Mouse (Mus musculus): ENCODE measurements around the gene Gm45261.
A peak's percentile ranks its signal among the peaks of the same experiment; 100 is the strongest.

The Gm45261 gene

GRCm38 (mm10) chr1:80461348-80461747, at the start of gene Gm45261:
TSS of gene Gm45261 (minus strand) at chr1:80461448.
- DNase-seq (ENCODE audit: low spot score): no peak

DNA sequence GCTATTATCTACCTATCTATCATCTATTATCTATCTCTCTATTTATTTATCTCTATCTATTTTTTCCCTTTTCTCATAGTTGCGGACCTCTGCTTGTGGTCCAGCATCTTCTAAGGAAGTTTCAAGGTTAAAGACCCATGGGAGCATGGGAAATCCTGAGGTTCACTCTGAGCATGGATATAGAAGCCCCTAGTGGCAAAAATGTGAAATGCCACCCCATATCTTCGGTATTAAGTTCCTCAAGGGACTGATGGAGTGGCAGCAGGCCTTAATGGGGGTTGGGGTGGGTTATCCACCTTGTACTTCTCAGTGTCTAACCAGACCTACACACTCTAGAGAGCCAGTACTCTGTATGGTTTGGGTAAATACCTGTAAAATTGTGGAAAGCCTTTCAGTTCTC, 43.5 kb upstream of the Gm45261 start:
- no peak for DNase-seq (ENCODE audit: low spot score)

- DNase-seq (ENCODE audit: low spot score): no peak
Measured at GRCm38 (mm10) chr1:80504081-80504480, 42.8 kb upstream of the Gm45261 start.

DNA sequence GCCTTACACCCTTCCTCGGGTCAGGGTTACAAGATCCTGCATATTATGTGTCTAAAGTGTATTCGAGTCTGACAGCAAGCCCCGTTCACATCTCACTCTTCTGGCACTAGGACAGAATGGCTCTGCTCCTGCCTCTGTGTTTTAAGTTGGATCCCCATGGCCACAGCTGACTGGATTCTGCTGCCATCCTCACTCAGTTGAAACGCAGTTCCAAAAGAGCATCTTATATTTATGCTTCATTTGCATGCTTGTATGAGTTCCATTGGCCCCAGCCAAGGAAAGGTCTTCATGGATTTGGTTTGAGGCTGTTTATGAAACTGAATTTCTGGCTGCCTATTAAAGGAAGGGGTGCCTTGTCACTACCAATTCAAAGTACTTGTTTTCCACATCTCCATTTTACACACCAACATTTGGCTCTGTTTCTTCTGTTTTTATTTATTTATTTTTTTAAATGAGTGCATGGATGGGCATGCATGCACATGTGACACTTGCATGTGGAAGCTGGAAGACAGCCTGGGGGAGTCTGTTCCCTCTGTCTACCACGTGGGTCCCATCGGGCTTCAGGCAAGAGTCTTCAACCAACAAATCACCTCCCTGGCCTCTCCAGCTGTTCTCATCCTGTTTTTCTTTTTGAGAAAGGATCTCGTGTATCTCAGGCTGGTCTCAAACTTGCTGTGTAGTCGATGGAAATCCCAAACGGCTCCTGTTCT, 41.4 kb upstream of the Gm45261 start:
- DNase-seq (ENCODE audit: low spot score): no peak

GRCm38 (mm10) chr1:80499264-80499663, 38.0 kb upstream of the Gm45261 start:
- no peak for DNase-seq (ENCODE audit: low spot score)

DNA sequence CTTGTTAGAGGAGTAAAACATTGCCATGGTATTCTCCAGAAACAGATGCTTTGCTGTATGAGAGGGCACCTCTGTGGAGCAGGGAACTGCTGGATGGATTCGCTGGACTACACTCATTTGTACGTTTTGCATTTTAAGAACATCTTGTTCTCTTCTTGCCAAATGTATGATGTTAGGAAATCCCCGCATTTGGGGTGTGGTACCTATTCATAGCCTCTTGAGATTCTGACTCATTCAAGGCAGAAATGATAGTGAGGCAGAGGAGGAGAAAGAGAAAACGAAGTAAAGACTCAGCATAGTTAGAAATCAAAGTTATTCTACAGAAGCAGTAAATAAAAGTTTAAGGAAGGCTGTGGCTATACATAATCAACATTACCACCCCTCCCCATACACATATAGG, 35.1 kb upstream of the Gm45261 start:
- DNase-seq (ENCODE audit: low spot score): no peak

GRCm38 (mm10) chr1:80483419-80483818, 22.2 kb upstream of the Gm45261 start:
- no peak for DNase-seq (ENCODE audit: low spot score)

DNA sequence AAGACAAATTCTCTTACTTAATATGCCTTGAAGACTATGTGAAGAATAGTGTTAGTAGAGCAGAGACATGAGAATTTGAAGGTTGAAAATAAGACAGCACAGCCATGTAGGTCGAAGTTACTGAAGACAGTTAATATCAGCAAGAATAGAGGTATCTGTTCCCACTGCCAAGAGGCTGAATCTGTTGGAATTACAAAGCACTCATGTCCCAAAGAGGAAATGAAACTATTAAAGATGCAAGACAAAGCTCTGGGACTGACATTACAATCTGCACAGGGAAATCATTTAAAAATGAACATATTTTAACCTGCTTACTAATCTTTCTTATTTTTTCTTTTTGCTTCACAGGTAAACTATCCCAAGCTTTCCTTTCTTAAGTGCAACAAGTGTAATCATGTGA, 13.7 kb upstream of the Gm45261 start:
- no peak for DNase-seq (ENCODE audit: low spot score)

DNA sequence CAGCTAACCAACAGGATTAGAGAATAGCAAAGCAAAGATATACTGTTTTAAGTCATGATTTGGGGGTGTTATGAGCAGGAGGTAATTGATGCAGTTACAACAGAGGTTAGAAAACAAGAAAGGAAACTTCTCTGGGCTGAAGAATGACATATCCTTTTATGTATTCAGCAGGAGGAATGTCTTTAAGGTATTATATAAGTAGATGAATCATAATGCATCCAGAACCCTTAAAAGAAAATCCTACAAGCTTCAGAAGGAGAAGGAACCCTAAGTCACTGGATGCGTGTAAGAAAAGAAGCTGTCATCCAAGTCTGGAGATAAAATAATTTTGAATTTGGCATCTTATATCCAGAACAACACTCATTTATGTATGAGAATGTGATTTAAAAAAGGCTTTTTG, 11.1 kb upstream of the Gm45261 start:
- DNase-seq (ENCODE audit: low spot score): no peak

GRCm38 (mm10) chr1:80459923-80460322, 1.3 kb downstream of the Gm45261 start:
- no peak for DNase-seq (ENCODE audit: low spot score)

GRCm38 (mm10) chr1:80459477-80459876, 1.8 kb downstream of the Gm45261 start:
- no peak for DNase-seq (ENCODE audit: low spot score)

DNA sequence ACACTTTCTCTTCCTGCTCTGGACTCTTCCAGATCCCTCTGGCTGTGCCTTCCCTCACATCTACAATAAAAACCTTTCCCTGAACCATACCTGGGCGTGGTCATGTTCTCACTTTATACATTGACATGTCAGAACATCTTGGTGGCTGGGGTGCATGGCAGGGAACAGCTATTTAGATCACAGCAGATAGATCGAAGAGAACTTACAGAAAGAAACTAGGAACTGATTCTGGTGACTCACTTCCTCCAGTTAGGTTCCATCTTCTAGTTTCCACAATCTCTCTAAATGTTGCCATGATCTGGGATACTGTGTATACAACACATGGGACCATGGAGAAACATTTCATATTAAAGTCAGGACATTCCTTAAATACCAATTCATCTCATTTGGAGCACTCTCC, 7.3 kb downstream of the Gm45261 start:
- peak; percentile 1 for DNase-seq (ENCODE audit: low spot score)

DNA sequence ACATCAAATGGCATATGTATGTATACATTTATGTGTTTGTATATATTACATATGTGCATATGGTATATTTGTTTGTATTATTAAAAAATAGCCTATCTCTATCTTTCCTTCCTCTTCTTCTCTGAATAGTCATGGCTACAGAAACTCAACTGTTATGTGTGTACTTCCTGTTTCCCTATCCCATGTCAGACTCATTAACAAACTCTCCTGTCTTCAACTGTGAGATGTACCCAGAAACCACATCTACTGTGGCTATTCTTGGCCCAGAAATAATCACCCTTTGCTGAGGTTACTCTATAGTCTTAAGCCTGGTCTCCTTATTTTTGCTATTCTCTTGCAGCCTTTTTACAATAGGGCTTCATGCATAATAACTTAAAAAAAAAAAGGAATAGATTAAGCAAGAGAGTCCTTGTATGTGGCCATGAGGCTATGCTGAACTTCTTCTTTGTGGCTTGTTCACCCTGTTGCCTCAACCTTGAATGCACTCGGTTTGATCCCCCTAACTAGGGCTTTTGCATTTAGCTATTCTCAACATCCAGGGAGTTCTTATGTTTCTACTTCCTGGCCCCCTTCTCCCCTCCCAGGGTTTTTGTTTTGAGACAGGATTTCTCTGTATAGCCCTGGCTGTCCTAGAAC, 9.2 kb downstream of the Gm45261 start:
- DNase-seq (ENCODE audit: low spot score): no peak

- no peak for DNase-seq (ENCODE audit: low spot score)
Measured at GRCm38 (mm10) chr1:80447554-80447953, 13.7 kb downstream of the Gm45261 start.

DNA sequence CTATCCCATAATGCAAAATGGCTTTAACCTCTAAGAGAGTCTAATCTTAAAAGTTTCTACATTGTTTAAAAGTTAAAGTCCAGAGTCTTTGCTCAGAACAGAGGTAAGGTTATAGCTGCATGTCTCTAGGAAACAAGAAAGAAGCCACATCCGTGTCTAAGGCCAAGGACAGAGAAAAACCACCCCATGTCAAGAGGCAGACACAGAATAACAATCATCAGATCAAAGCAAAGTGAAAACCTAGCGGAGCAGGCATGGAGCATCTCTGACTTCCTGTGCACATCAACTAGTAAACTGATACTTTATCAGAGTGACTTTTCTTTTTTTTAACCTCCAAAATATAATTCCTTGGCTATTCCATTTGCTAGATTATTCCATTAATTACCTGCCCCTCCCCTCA, 20.3 kb downstream of the Gm45261 start:
- DNase-seq (ENCODE audit: low spot score): peak; percentile 20

DNA sequence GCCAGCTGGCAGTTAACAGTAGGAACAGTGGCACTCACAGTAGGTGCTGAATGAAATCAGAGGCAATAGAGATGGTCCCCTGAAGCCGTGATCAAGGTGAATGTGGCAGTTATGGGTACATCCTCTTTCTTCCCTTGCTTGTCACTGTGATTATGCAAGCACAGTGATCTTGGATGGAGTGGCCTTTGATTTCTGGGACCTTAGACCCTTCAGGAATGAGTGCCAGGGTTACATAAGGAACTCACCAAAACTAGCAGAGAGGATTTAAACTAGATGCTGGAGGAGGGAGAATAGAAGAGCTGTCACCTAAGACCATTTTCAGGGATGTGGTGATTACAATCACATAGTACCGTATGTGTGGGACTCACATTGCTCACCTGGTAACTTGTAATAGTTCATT, 22.7 kb downstream of the Gm45261 start:
- no peak for DNase-seq (ENCODE audit: low spot score)

GRCm38 (mm10) chr1:80427946-80428345, 33.3 kb downstream of the Gm45261 start:
- no peak for DNase-seq (ENCODE audit: low spot score)

- no peak for DNase-seq (ENCODE audit: low spot score)
Measured at GRCm38 (mm10) chr1:80427425-80427824, 33.8 kb downstream of the Gm45261 start.

GRCm38 (mm10) chr1:80424666-80425065, 36.6 kb downstream of the Gm45261 start:
- no peak for DNase-seq (ENCODE audit: low spot score)

DNA sequence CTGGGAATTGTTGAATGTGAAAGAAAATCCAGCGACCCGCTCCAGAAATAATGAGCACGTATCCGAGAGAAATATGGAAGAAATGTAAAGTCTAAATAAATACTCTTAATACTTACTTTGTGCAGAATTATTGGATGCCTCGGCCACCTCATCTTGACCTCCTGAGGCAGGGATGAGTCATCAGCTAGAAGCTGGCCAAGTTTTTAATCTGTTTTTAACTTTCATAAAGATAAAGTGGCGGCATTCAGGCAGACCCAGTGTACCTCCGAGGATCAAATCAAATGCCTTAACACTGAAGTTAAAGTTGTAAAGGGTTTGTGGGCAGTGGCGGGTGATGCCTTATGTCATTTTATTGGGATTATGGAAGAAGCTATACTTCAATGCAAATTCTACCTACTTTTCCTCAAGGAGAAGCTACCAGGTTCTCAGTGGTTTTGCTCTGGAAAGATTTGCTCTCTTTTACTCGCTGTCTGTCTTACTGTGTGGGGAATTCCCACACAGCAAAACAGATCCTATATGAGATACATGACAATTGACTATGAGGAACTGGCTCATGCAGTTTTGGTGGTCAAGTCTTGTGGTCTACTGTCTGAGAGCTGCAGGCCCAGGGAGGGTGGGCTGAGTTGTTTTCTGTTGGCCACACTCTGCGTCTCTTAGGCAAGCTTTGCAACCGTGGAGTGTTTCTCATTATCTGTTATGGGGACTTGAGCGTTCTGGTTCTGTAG, 42.8 kb downstream of the Gm45261 start:
- no peak for DNase-seq (ENCODE audit: low spot score)

DNA sequence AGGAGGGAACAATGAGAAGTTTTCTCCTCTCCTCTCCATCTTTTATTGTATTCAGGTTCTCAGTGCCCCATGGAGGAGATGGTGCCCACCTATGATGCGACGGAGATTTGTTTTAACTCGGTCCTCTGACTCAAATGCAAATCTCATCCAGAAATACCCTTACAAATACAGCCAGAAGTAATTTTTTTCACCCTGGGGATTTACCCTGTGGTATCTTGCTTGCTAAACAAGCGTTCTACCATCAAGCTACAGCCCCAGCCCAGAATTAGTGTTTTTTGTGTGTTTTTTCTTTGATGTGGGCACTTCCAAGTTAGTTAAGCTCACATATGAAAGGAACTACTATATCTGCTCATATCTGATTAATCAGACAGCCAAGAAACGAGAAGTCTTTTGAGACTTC, 44.9 kb downstream of the Gm45261 start:
- DNase-seq (ENCODE audit: low spot score): no peak

DNA sequence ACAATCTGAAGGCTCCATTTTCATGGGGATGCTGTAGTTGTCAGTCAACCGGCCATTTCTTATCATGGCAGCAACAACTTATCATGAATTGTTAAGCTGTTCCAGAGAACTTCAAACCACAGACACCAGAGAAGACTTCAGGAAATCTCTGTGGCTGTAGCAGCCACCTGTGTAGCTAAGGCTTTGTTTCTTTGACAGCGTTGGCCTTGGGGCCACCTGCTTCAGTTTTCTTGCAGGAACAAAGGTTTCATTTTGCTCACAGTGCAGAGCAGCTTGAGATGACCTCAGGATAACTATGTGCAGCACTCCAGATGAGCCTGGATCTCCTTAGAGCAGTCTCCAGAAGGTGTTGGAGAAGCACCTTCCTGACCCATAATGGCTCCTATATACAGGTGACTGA, 48.7 kb downstream of the Gm45261 start:
- DNase-seq (ENCODE audit: low spot score): no peak

DNA sequence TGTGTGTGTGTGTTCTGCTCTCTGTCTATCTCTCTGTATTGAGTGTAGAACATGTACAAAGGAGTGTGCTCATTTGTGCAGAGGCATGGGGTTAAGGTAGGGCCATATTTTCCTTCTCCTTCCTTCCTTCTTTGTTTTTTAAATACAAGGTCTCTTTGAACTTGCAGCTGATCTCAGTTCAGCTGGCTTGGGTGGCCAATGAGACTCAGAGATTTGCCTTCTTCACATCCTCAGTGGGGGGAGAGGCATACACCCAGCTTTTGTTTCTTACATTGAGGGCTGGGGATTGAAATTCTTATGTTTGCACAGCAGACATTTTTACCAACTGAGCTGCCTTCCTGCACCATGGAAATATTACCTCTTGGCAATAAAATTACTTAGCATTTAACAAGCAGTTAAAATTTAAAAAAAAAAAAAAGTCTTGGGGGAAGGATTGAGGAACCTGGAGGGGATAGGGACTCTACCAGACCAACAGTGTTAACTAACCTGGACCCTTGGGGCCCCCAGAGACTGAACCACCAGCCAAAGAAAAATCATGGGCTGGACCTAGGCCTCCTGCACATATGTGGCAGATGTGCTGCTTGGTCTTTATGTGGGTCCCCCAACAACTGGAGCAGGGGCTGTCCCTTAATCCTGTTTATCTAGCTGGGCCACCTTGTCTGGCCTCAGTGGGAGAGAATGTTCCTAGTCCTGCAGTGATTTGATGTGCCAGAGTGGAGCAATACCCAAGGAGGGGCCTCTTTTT, 50.8 kb downstream of the Gm45261 start:
- DNase-seq (ENCODE audit: low spot score): no peak
